Mouse (Mus musculus) heart, embryonic 10.5 days (tissue): ENCODE measurements around the gene Sstr1. TPM values are rescaled to one million over a fixed set of nuclear protein-coding genes. Genes with fewer than 3 reads are reported as not detected.

ENCODE experiments used
- DNase-seq: peaks from one replicate; pipeline ENCODE4 v3.0.0-alpha.2; 2017; ENCODE audit warnings: low spot score
- H3K27ac ChIP-seq: fragments of 300-500 bp; sonication (generic); 2 replicates; pipeline ENCODE4 v1.5.1; 2016; ENCODE audit warnings: mild to moderate bottlenecking
- H3K27me3 ChIP-seq: fragments of 300-500 bp; sonication (generic); 2 replicates; pipeline ENCODE4 v1.6.1; 2016; ENCODE audit warnings: mild to moderate bottlenecking; ENCODE audit not compliant: poor library complexity, insufficient read depth, severe bottlenecking
- H3K36me3 ChIP-seq: fragments of 300-500 bp; sonication (generic); 2 replicates; pipeline ENCODE4 v1.6.1; 2016; ENCODE audit warnings: mild to moderate bottlenecking, moderate library complexity
- H3K4me1 ChIP-seq: fragments of 300-500 bp; sonication (generic); 2 replicates; pipeline ENCODE4 v1.6.1; 2016; ENCODE audit warnings: mild to moderate bottlenecking
- H3K4me3 ChIP-seq: fragments of 300-500 bp; sonication (generic); 2 replicates; pipeline ENCODE4 v1.5.1; 2016; ENCODE audit warnings: mild to moderate bottlenecking, moderate library complexity
- H3K9me3 ChIP-seq: fragments of 300-500 bp; sonication (generic); 2 replicates; pipeline ENCODE4 v1.6.1; 2016; ENCODE audit warnings: mild to moderate bottlenecking, moderate library complexity
- WGBS: fragments of 180-500 bp; shearing (Covaris S2); methylation state at CpG from one replicate; pipeline ENCODE4 v1.1.7; 2016; 5-methylcytosine and 5-hydroxymethylcytosine counted together
- polyA plus RNA-seq: library from polyadenylated mRNA; unstranded; fragments of >200 nt; fragmentation: Nextera tagmentation; extraction: Ambion mirVana; gene quantifications from 2 replicates; pipeline ENCODE4 v1.2.1, GENCODE M21; 2016

The Sstr1 gene
- polyA plus RNA-seq, 1 experiment from 2014 or later: not detected

DNA sequence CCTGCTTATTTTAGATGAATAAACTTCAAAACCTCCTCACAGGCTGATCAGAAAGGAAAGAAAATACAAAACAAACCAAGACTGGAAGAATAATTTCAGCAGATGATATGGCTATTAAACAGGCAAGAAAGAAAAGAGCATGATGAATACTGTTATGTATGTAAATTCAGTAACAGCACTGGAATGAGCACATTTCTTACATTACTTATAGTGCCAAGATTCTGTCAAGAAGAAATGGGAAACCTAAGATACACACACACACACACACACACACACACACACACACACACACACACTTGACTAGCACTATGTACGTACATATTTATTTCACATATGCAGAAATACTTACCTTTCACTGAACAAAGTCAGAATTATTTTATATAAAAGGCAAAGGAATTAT is 40.3 kb downstream of the Sstr1 start:
- WGBS: 85% methylated on average over 1 of the region's 1 CpGs

More for the DNA sequence above, 40.3 kb downstream of the Sstr1 start:
- Histone ChIP-seq H3K27ac (no peak overlapping the region), H3K27me3 (no peaks in the 10 kb centered on the region), H3K9me3 (no peaks in the 10 kb centered on the region), H3K4me1 (no peaks in the 10 kb centered on the region), H3K36me3 (no peaks in the 10 kb centered on the region), H3K4me3 (no peak overlapping the region)
- DNase-seq: no peak

Other genes starting within 250 kb of the Sstr1 start
- gene Clec14a, start 57.5 kb downstream of the Sstr1 start, polyA plus RNA-seq: 7.4 and 7.7 TPM in 2 replicates